Mouse (Mus musculus) layer of hippocampus, adult 2 months (tissue): ENCODE data around the gene Akt1. TPM values are rescaled to one million over a fixed set of nuclear protein-coding genes. Genes with fewer than 3 reads are reported as not detected.

ENCODE experiments used
- DNase-seq, 2 experiments: peaks; one replicate each; pipeline ENCODE4 v3.0.0; 2022; ENCODE audit warnings: low spot score in 2 of 2
- H3K27ac ChIP-seq: fragments of 200-600 bp; 2 replicates; pipeline ENCODE4 v1.8.1; 2022
- H3K4me3 ChIP-seq: fragments of 200-600 bp; 2 replicates; pipeline ENCODE4 v1.8.1; 2022; ENCODE audit warnings: mild to moderate bottlenecking
- CTCF ChIP-seq: fragments of 200-600 bp; conservative IDR thresholded peaks from 2 replicates; pipeline ENCODE4 v1.8.1; 2022; ENCODE audit warnings: antibody characterized with exemption, mild to moderate bottlenecking, moderate library complexity
- long read RNA-seq, 2 experiments: library from polyadenylated mRNA; stranded (forward); transcript quantifications; one replicate each; pipeline ENCODE4 v2.0.0; 2021; ENCODE audit warnings: borderline mapping rate in 2 of 2
- total RNA-seq, 2 experiments: library from RNA; stranded (reverse); gene quantifications; 2 replicates each; pipeline ENCODE4 v1.2.3; 2021

Gene Akt1
- total RNA-seq, result 100 to 1,000 TPM; 152 to 160 TPM
- long read RNA-seq, experiment 1, transcript Akt1-201 (14 exons, 2,690 nt), result major isoform, 214 of 243 reads
- long read RNA-seq, experiment 1, partial matches to known transcripts, result 10 of 243 reads
- long read RNA-seq, experiment 1, other reads (novel, unspliced or antisense), result 19 of 243 reads
- long read RNA-seq, experiment 2, transcript Akt1-201 (14 exons, 2,690 nt), result major isoform, 254 of 279 reads
- long read RNA-seq, experiment 2, partial matches to known transcripts, result 9 of 279 reads
- long read RNA-seq, experiment 2, other reads (novel, unspliced or antisense), result 16 of 279 reads

- H3K4me3 ChIP-seq, result peak within 1 kb of the TSS; percentile 75
- no peak for TF ChIP-seq CTCF
- H3K27ac ChIP-seq, result peak within 1 kb of the TSS; percentile 90
- DNase-seq, result no peak
Observed at GRCm38 (mm10) chr12:112674132-112675011, at the start of gene Akt1. Gene Akt1 (minus strand): TSS chr12:112674884.

DNA sequence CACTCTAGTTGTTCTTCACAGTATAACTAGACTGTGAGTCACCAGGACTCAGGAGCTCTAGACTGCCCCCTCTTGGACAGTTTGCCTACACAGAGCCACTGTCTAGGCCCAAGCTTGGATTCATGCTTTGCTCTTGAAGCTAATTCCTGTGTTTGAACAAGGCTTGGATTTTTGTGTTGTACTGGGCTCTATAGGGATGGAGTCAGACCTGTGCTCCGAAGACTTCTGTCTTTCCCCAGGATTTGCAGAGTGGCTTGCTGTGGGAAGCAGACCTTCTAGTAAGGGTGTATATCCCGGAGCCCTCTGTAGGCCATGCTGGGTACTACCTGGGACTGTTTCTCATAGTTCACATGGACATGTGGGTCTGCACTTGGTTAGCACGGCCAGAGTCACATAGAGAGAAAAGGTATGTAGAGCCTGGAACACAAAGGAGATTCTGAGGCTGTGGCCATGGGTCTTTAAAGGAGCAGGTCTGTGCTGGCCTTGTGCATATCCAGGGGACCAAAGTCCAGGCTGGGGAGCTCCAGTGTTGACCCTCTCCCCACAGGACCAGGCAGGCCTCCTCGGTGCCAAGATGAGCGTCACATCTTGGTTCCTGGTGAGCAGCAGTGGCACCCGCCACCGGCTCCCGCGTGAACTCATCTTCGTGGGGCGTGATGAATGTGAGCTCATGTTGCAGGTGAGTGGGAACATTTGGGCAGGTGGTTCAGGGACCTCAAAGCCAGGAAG lies 49.6 kb upstream of the Akt1 start:
- peak; percentile 59 to 72 for DNase-seq
- TF ChIP-seq CTCF, result peak; percentile 84
- Histone ChIP-seq H3K4me3 (no peak overlapping the region), H3K27ac (no peak overlapping the region)

DNA sequence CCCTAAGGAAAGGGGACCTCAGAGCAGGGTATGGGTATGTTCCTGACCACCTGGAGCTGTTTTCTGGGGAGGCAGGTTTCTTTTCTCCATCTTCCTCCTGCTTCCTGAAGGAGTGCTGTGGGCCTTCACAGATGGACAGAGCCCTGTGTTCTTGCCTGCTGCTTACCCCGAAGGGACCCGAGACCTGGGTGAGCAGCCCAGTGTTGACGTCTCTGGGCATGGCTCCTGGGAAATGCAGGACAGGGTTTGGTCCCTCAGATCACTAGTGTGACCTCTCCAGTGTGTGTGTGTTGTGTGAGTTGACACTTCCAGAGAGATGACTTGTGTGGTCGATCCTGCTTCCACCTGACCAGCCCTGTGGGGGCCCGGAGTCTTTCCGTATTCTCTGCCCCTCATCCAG lies 48.8 kb upstream of the Akt1 start:
- no peak for TF ChIP-seq CTCF
- H3K27ac ChIP-seq, result peak overlapping the region; percentile 84; the same call in 1 of the 2 replicates
- no peak for DNase-seq
- H3K4me3 ChIP-seq, result peak overlapping the region; percentile 77

GRCm38 (mm10) chr12:112723028-112723330 lies 48.3 kb upstream of the Akt1 start:
- Histone ChIP-seq H3K27ac (peak overlapping the region; percentile 84), H3K4me3 (peak overlapping the region; percentile 77)
- TF ChIP-seq CTCF, result no peak
- no peak for DNase-seq

- peak overlapping the region; percentile 77 for H3K4me3 ChIP-seq
- peak overlapping the region; percentile 84 for H3K27ac ChIP-seq
- TF ChIP-seq CTCF, result no peak
- DNase-seq, result no peak
Observed at GRCm38 (mm10) chr12:112722240-112723027, 47.8 kb upstream of the Akt1 start.

GRCm38 (mm10) chr12:112721424-112722239 lies 46.9 kb upstream of the Akt1 start:
- peak overlapping the region; percentile 54; the same call in 1 of the 2 replicates for H3K27ac ChIP-seq
- peak overlapping the region; percentile 59 for H3K4me3 ChIP-seq
- no peak for DNase-seq
- no peak for TF ChIP-seq CTCF

GRCm38 (mm10) chr12:112720890-112721423 lies 46.3 kb upstream of the Akt1 start:
- H3K4me3 ChIP-seq, result no peak overlapping the region
- no peak for DNase-seq
- H3K27ac ChIP-seq, result no peak overlapping the region
- TF ChIP-seq CTCF, result no peak

DNA sequence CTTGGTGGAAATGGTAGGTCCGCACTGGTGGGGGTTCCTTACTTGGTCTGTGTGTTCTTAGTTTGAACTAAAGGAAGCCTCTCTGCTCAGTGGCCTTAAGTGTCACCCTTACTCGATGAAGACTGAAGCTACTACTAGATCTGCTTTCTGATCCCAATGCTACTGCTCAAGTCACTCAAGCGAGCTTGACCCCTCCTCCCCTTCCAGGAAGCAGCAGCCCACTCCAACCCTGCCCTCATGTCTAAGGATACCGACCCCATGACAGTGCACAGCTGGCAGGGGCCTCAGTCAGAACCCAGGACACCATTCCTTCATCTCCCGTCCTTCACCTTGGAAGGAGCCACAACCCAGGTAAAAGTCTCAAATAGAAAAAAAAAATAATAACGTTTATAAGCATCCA lies 45.5 kb upstream of the Akt1 start, which contains the start of gene Cep170b:
Gene Cep170b, plus strand, starts transcription at position 240 of the 400 bp plus-strand sequence.
- Histone ChIP-seq H3K27ac (no peak within 1 kb of the TSS), H3K4me3 (no peak within 1 kb of the TSS)
- no peak for TF ChIP-seq CTCF
- no peak for DNase-seq

GRCm38 (mm10) chr12:112718995-112719394 lies 44.3 kb upstream of the Akt1 start:
- no peak for TF ChIP-seq CTCF
- DNase-seq, result no peak
- no peak overlapping the region for H3K4me3 ChIP-seq

DNA sequence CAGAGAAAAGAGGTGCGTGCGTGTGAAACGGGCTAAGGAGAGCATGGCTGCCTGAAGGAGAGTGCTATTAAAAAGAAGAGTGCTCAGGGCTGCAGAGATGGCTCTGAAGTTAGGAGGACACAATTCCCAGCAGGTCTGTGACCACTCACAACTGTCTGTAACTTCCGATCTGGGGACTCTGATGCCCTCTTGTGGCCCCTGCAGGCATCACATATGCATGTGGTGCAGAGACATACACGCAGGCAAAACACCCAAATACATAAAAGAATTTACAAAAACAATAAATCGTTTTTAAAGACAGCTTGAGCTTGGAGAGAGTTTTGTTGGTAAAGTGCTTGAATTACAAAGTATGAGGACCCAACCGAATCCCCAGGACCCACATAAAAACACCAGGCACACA lies 42.5 kb upstream of the Akt1 start:
- no peak overlapping the region for H3K4me3 ChIP-seq
- DNase-seq, result no peak
- H3K27ac ChIP-seq, result no peak overlapping the region
- peak; percentile 78 for TF ChIP-seq CTCF

More at GRCm38 (mm10) chr12:112718995-112719394, 44.3 kb upstream of the Akt1 start:
- no peak overlapping the region for H3K27ac ChIP-seq

GRCm38 (mm10) chr12:112713984-112714383 lies 39.3 kb upstream of the Akt1 start:
- Histone ChIP-seq H3K27ac (no peak overlapping the region), H3K4me3 (no peak overlapping the region)
- DNase-seq, result peak in 1 of 2 experiments; percentile 42
- TF ChIP-seq CTCF, result no peak
